Mouse (Mus musculus) liver, postnatal 0 days (tissue): ENCODE measurements around the gene Endou. TPM values are rescaled to one million over a fixed set of nuclear protein-coding genes. Genes with fewer than 3 reads are reported as not detected.

Source experiments
- ATAC-seq: fragments of 200-750 bp; cut with Nextera tagmentation; 2 replicates; pipeline ENCODE4 v1.8.0; 2017; ENCODE audit warnings: mild to moderate bottlenecking, moderate library complexity
- DNase-seq: peaks from one replicate; pipeline ENCODE4 v3.0.0-alpha.2; 2016
- H3K27ac ChIP-seq: fragments of 300-500 bp; sonication (generic); 2 replicates; pipeline ENCODE4 v1.5.1; 2014; ENCODE audit warnings: antibody characterized with exemption, moderate library complexity, mild to moderate bottlenecking, low read depth
- H3K27me3 ChIP-seq: fragments of 300-500 bp; sonication (generic); 2 replicates; pipeline ENCODE4 v1.6.1; 2014; ENCODE audit warnings: low read length, control low read depth, mixed read lengths; ENCODE audit not compliant: insufficient read depth
- H3K36me3 ChIP-seq: fragments of 300-500 bp; sonication (generic); replicated peaks from 2 replicates; pipeline ENCODE4 v1.6.1; 2014; ENCODE audit warnings: mild to moderate bottlenecking, control low read depth, low read length, moderate library complexity, mixed read lengths; ENCODE audit not compliant: insufficient read depth
- H3K4me1 ChIP-seq: fragments of 300-500 bp; sonication (generic); 2 replicates; pipeline ENCODE4 v1.6.1; 2014; ENCODE audit warnings: antibody characterized with exemption, mild to moderate bottlenecking, control low read depth; ENCODE audit not compliant: insufficient read depth
- H3K4me2 ChIP-seq: fragments of 300-500 bp; sonication (generic); 2 replicates; pipeline ENCODE4 v1.6.1; 2014; ENCODE audit warnings: low read depth, mild to moderate bottlenecking, low read length, moderate library complexity, mixed read lengths
- H3K4me3 ChIP-seq: fragments of 300-500 bp; sonication (generic); 2 replicates; pipeline ENCODE4 v1.5.1; 2014; ENCODE audit warnings: low read depth, low read length
- H3K9ac ChIP-seq: fragments of 300-500 bp; sonication (generic); replicated peaks from 2 replicates; pipeline ENCODE4 v1.6.1; 2014; ENCODE audit warnings: mild to moderate bottlenecking, moderate library complexity
- H3K9me3 ChIP-seq: fragments of 300-500 bp; sonication (generic); 2 replicates; pipeline ENCODE4 v1.6.1; 2016; ENCODE audit warnings: mild to moderate bottlenecking, control low read depth, low read length, mixed read lengths
- CTCF ChIP-seq: sonication (generic); IDR thresholded peaks from 2 replicates; pipeline ENCODE4 v1.5.1; 2016; ENCODE audit warnings: antibody characterized with exemption, low read depth
- EP300 ChIP-seq: IDR thresholded peaks from 2 replicates; pipeline ENCODE4 v1.6.1; 2016; ENCODE audit warnings: antibody characterized with exemption, low read depth, mild to moderate bottlenecking
- WGBS: fragments of 180-500 bp; shearing (Covaris S2); extraction: QIAGEN DNeasy Blood & Tissue Kit; methylation state at CpG from one replicate; pipeline ENCODE4 v1.1.7; 2014; ENCODE audit not compliant: insufficient replicate concordance; 5-methylcytosine and 5-hydroxymethylcytosine counted together
- polyA plus RNA-seq: library from polyadenylated mRNA; unstranded; fragments of >200 nt; fragmentation: Nextera tagmentation; extraction: Ambion mirVana; gene quantifications from 2 replicates; pipeline ENCODE4 v1.2.1, GENCODE M21; 2015

The Endou gene
- polyA plus RNA-seq, 1 experiment from 2014 or later: 0.82 TPM

- Histone ChIP-seq H3K36me3 (no peaks in the 10 kb centered on the region), H3K4me1 (peaks cover 27% of the 10 kb centered on the region), H3K9ac (no peak overlapping the region), H3K27ac (peak overlapping the region; percentile 44; the same call in 1 of the 2 replicates), H3K4me2 (no peak overlapping the region), H3K27me3 (no peaks in the 10 kb centered on the region), H3K4me3 (no peak overlapping the region), H3K9me3 (no peaks in the 10 kb centered on the region)
- TF ChIP-seq CTCF (no peak), EP300 (no peak)
- DNase-seq (no peak), ATAC-seq (no peak)
- 77% methylated on average over 13 of the region's 13 CpGs for WGBS
Observed at GRCm38 (mm10) chr15:97749841-97750240, 18.7 kb upstream of the Endou start.

GRCm38 (mm10) chr15:97749397-97749796 is 18.3 kb upstream of the Endou start:
- 88% methylated on average over 9 of the region's 9 CpGs for WGBS
- ATAC-seq: no peak

DNA sequence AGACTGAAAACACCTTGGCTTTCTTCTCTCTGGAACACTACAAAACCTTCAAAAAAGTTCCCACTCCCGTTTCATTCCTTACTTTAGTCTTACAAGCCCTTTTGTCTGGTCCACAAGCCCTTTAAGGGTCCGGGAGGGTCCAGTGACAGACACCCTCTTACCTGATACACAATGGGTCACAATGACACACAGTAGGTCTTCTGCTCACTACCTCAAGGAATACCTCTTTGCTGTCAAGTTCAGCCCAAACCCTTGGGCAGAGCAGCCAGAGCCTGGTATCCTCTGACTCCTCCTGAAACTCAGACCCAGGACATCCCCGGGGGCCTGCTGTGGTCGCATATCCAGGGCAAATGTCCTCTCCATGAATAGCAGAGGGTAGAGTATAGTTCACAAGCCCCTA is 17.8 kb upstream of the Endou start:
- no peak overlapping the region for H3K4me2 ChIP-seq
- no peak overlapping the region for H3K4me3 ChIP-seq
- H3K4me1 ChIP-seq: peaks cover 27% of the 10 kb centered on the region
- H3K9me3 ChIP-seq: no peaks in the 10 kb centered on the region
- no peak overlapping the region for H3K27ac ChIP-seq
- ATAC-seq (no peak), DNase-seq (no peak)
- H3K9ac ChIP-seq: no peak overlapping the region
- H3K27me3 ChIP-seq: no peaks in the 10 kb centered on the region
- WGBS: 82% methylated on average over 4 of the region's 4 CpGs
- H3K36me3 ChIP-seq: no peaks in the 10 kb centered on the region
- TF ChIP-seq CTCF (no peak), EP300 (no peak)

More at GRCm38 (mm10) chr15:97749397-97749796, 18.3 kb upstream of the Endou start:
- Histone ChIP-seq H3K4me2 (no peak overlapping the region), H3K4me1 (peaks cover 27% of the 10 kb centered on the region), H3K27me3 (no peaks in the 10 kb centered on the region), H3K9ac (no peak overlapping the region), H3K9me3 (no peaks in the 10 kb centered on the region), H3K4me3 (no peak overlapping the region), H3K36me3 (no peaks in the 10 kb centered on the region), H3K27ac (no peak overlapping the region)
- TF ChIP-seq CTCF (no peak), EP300 (no peak)
- no peak for DNase-seq

DNA sequence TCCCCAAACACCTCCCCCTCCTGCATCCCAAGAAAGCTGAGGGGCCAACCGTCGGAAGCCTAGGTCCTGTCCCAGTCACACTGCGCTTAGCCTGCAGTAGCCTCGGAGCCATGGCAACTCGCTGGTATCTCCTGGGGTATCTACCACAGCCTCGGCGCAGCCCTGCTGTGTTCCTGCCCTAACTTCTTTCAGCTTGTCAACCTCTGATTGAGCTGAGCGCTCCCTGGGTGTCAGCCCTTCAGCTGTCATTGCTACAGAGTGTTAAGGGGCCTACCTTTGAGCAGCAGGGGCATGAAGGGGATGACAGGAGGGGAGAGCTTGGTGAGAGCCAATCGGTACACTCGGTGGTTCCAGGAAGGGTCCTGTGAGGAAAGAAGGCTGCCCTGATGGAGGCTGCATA is 17.2 kb upstream of the Endou start:
- Histone ChIP-seq H3K27me3 (no peaks in the 10 kb centered on the region), H3K27ac (no peak overlapping the region), H3K4me2 (no peak overlapping the region), H3K36me3 (no peaks in the 10 kb centered on the region), H3K4me1 (peaks cover 27% of the 10 kb centered on the region), H3K4me3 (no peak overlapping the region), H3K9ac (no peak overlapping the region), H3K9me3 (no peaks in the 10 kb centered on the region)
- WGBS: 44% methylated on average over 10 of the region's 10 CpGs
- TF ChIP-seq CTCF: no peak
- TF ChIP-seq EP300: no peak
- no peak for DNase-seq
- ATAC-seq: peak; percentile 36

DNA sequence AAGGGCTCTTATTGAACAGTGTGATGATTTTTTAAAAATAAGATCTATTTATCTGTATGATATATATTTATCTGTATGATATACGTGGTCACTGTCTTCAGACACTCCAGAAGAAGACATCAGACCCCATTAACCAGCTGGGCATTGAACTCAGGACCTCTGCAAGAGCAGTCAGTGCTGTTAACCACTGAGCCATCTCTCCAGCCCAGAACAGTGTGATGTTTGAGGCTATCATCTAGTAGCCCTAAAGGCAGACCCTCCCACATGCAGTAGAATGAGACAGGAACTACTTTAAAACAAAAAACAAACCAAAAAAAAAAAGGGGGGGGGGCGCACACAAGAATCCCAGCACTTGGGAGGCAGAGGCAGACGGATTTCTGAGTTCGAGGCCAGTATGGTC is 16.3 kb upstream of the Endou start:
- DNase-seq (no peak), ATAC-seq (no peak)
- Histone ChIP-seq H3K4me1 (peaks cover 27% of the 10 kb centered on the region), H3K4me3 (no peak overlapping the region), H3K27ac (no peak overlapping the region), H3K9ac (no peak overlapping the region), H3K27me3 (no peaks in the 10 kb centered on the region), H3K9me3 (no peaks in the 10 kb centered on the region), H3K4me2 (no peak overlapping the region), H3K36me3 (no peaks in the 10 kb centered on the region)
- 82% methylated on average over 4 of the region's 4 CpGs for WGBS
- no peak for TF ChIP-seq CTCF
- TF ChIP-seq EP300: no peak

GRCm38 (mm10) chr15:97746748-97747147 is 15.6 kb upstream of the Endou start:
- TF ChIP-seq EP300: peak; percentile 69
- no peak for TF ChIP-seq CTCF
- DNase-seq (no peak), ATAC-seq (peak; percentile 18; the same call in 1 of the 2 replicates)
- no peaks in the 10 kb centered on the region for H3K27me3 ChIP-seq
- no peak overlapping the region for H3K27ac ChIP-seq
- H3K4me1 ChIP-seq: peaks cover 32% of the 10 kb centered on the region
- H3K9me3 ChIP-seq: no peaks in the 10 kb centered on the region
- 71% methylated on average over 24 of the region's 24 CpGs for WGBS
- H3K9ac ChIP-seq: no peak overlapping the region
- H3K36me3 ChIP-seq: no peaks in the 10 kb centered on the region
- H3K4me3 ChIP-seq: no peak overlapping the region
- no peak overlapping the region for H3K4me2 ChIP-seq

DNA sequence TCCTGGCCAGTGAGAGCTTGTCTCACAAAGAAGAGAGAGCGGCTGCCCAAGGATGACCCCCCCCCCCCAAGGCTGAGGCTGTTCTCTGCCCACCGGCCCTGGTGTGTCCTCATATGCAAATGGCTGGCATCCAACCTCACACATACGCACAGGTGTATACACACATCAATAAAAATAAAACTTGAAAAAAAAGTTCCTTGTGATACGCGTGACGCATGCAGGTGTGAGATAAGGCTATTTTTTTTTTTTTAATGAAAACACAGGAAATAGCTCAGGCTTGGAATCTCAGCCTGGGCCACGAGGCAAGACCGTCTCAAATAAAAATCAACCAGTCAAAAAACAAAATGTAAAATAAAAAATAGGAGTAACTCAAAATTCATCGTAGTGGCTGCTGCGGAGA is 15.1 kb upstream of the Endou start:
- TF ChIP-seq EP300 (no peak), CTCF (no peak)
- Histone ChIP-seq H3K36me3 (no peaks in the 10 kb centered on the region), H3K27me3 (no peaks in the 10 kb centered on the region), H3K4me1 (peaks cover 33% of the 10 kb centered on the region), H3K9me3 (no peaks in the 10 kb centered on the region), H3K4me3 (no peak overlapping the region), H3K27ac (no peak overlapping the region), H3K9ac (no peak overlapping the region), H3K4me2 (no peak overlapping the region)
- ATAC-seq: no peak
- WGBS: 75% methylated on average over 10 of the region's 10 CpGs
- no peak for DNase-seq
